Mouse (Mus musculus): ENCODE results near the gene Cntn5. TPM values are rescaled to one million over a fixed set of nuclear protein-coding genes. Genes with fewer than 3 reads are reported as not detected.

Cntn5 gene
- polyA plus RNA-seq, 1 experiment from 2014 or later = 2.7 TPM

DNA sequence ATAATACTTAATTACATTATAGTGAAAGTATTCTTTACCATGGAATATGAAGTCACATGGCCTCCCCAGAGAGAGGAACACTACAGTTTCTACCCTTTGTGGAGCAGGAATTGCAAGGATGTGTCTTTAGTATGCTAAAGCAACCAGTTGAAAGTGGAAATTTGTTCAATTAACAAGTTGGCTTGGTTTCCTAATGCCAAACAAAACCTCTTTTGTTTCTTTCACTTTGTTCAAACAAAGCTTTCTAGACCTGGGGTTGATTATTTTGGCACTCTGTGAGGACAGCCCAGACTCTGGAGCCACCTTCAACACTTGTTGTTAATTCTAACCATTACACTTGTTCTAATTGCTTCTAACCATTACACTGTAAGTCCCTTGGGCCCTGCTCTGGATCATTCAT lies 718.5 kb downstream of the Cntn5 start:
- Histone ChIP-seq H3K4me2 (no peak overlapping the region), H3K27ac (no peak overlapping the region), H3K4me3 (replicated peaks) (no peak overlapping the region), H3K4me1 (replicated peaks) (no peaks in the 10 kb centered on the region), H3K36me3 (no peaks in the 10 kb centered on the region), H3K9ac (replicated peaks) (no peak overlapping the region), H3K9me3 (peaks cover 4% of the 10 kb centered on the region; the same call in 1 of the 2 replicates), H3K27me3 (no peaks in the 10 kb centered on the region)
- no peak for ATAC-seq (ENCODE audit: insufficient number of reproducible peaks, insufficient read depth, low FRiP score, low TSS enrichment, low read depth)

DNA sequence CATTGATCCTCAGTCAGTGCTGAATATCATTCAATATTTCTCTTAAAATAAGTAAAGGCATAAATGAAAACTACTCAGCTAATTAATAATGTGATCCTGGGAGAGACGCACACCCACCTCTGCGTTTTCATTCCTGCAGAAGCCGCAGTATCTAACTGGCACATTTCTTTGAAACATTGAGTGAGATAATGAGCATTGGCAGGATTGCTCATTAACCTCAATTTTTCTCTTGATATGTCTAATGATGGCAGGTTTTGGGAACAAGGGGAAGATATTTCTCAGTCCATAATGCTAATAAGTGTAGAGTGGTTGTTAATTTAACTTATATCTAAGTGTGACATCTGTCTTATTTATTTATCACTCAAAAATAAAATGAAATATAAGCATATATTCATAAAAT lies 734.0 kb downstream of the Cntn5 start:
- Histone ChIP-seq H3K27me3 (no peaks in the 10 kb centered on the region), H3K27ac (no peak overlapping the region), H3K4me2 (no peak overlapping the region), H3K9me3 (no peaks in the 10 kb centered on the region), H3K4me3 (replicated peaks) (no peak overlapping the region), H3K36me3 (no peaks in the 10 kb centered on the region), H3K4me1 (replicated peaks) (no peaks in the 10 kb centered on the region), H3K9ac (replicated peaks) (no peak overlapping the region)
- 79% methylated on average over 3 of the region's 3 CpGs for WGBS
- ATAC-seq (ENCODE audit: insufficient number of reproducible peaks, insufficient read depth, low FRiP score, low TSS enrichment, low read depth) = no peak

DNA sequence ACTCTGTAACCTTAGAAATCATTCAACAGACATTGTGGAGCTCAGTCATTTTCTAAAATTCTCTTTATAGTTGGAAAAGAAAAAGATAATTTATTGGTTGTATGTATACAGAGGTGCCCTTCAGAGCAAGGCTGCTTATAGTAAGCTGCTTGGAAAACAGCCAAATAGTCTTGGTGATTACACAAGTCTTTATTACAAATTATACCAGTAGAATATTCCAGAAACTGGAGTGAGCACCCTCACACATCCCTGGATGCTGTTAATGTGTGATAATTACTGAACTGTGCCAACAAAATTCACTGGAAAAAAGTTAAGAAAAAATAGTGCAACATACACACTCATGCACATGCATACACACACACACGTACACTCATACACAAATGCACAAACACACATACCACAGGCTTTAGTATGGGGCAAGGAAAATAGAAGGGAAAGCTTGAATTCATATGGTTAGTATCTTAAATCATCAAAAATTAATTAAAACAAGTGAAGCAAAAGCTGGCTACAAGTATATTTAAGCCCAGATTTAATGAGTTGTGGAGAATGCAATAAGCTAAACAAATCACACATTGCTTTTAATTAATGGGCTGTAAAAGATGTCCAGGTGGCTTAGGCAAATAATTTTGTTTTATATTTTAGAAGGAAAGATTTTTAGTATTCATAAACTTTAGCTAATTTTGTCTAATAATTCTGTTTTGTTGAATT lies 783.1 kb downstream of the Cntn5 start:
- no peak overlapping the region for H3K4me3 ChIP-seq (replicated peaks)
- no peaks in the 10 kb centered on the region for H3K36me3 ChIP-seq
- WGBS = 77% methylated on average over 1 of the region's 1 CpGs
- no peak for ATAC-seq (ENCODE audit: insufficient number of reproducible peaks, insufficient read depth, low FRiP score, low TSS enrichment, low read depth)
- no peak overlapping the region for H3K9ac ChIP-seq (replicated peaks)
- H3K27ac ChIP-seq = no peak overlapping the region
- no peaks in the 10 kb centered on the region for H3K27me3 ChIP-seq
- no peak overlapping the region for H3K4me2 ChIP-seq
- H3K9me3 ChIP-seq = no peaks in the 10 kb centered on the region
- no peaks in the 10 kb centered on the region for H3K4me1 ChIP-seq (replicated peaks)

DNA sequence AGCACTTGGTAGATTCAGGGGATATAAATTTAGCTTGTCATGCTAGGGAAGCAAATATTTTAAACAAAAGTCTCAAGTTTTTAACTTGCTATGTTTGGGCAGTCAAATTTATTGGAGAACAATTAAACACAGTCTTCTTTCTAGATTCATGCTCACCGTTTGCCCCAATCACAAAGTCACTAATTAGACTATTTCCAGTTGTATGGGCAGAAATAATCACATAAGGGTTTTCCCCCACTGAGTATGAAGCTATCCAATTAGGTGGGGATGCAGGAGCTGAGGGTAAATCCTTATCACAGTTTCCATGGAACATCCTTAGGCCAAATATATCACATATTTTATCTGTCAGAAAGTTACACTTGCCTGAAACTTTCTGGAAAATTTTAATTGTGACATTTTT lies 788.0 kb downstream of the Cntn5 start:
- no peaks in the 10 kb centered on the region for H3K9me3 ChIP-seq
- H3K9ac ChIP-seq (replicated peaks) = no peak overlapping the region
- no peak overlapping the region for H3K4me3 ChIP-seq (replicated peaks)
- H3K27ac ChIP-seq = no peak overlapping the region
- H3K4me2 ChIP-seq = no peak overlapping the region
- no peaks in the 10 kb centered on the region for H3K4me1 ChIP-seq (replicated peaks)
- 56% methylated on average over 1 of the region's 1 CpGs for WGBS
- H3K36me3 ChIP-seq = no peaks in the 10 kb centered on the region
- no peak for ATAC-seq (ENCODE audit: insufficient number of reproducible peaks, insufficient read depth, low FRiP score, low TSS enrichment, low read depth)
- no peaks in the 10 kb centered on the region for H3K27me3 ChIP-seq

DNA sequence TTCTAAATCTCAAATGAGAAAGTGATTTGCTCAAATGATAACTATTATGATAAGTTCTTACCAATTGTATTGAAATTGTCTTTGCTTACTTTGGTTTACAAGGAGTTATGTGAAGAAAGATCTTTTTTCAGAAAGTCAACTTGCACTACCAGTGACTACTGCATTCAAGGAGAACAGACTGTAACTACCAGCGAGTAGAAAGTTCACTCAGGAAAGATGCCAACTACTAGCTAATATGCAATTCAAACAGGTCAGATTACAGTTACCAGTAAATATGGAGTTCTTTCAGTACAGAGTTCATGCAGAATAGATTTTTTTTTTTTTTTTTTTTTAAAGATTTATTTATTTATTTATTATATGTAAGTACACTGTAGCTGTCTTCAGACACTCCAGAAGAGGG lies 795.4 kb downstream of the Cntn5 start:
- WGBS = 85% methylated on average over 1 of the region's 1 CpGs
- no peak for ATAC-seq (ENCODE audit: insufficient number of reproducible peaks, insufficient read depth, low FRiP score, low TSS enrichment, low read depth)

DNA sequence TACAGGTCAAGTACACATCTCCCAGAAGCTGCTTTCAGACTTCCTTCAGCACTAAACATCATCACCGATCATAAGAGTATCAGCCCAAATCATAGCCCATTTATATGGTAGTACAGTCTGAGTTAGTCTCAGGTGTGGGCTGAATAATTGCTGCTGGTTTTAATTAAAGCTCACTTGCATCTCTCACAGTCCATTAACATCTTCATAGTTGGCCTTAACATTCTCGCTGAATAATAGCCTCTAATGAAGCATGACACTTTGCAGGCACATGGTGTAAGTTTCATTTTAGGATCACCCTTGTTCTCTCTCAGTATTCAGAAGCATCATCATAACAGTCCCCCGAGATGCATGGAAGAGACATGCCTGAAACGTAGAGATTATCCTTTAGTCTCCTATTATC lies 796.7 kb downstream of the Cntn5 start:
- no peaks in the 10 kb centered on the region for H3K9me3 ChIP-seq
- no peak overlapping the region for H3K9ac ChIP-seq (replicated peaks)
- H3K27me3 ChIP-seq = no peaks in the 10 kb centered on the region
- no peak overlapping the region for H3K4me2 ChIP-seq
- ATAC-seq (ENCODE audit: insufficient number of reproducible peaks, insufficient read depth, low FRiP score, low TSS enrichment, low read depth) = no peak
- no peak overlapping the region for H3K4me3 ChIP-seq (replicated peaks)
- WGBS = 63% methylated on average over 4 of the region's 4 CpGs
- H3K27ac ChIP-seq = no peak overlapping the region
- H3K36me3 ChIP-seq = no peaks in the 10 kb centered on the region
- no peaks in the 10 kb centered on the region for H3K4me1 ChIP-seq (replicated peaks)

More for the DNA sequence above, 795.4 kb downstream of the Cntn5 start:
- Histone ChIP-seq H3K9ac (replicated peaks) (no peak overlapping the region), H3K36me3 (no peaks in the 10 kb centered on the region), H3K4me3 (replicated peaks) (no peak overlapping the region), H3K4me1 (replicated peaks) (no peaks in the 10 kb centered on the region), H3K9me3 (no peaks in the 10 kb centered on the region), H3K27ac (no peak overlapping the region), H3K4me2 (no peak overlapping the region), H3K27me3 (no peaks in the 10 kb centered on the region)

DNA sequence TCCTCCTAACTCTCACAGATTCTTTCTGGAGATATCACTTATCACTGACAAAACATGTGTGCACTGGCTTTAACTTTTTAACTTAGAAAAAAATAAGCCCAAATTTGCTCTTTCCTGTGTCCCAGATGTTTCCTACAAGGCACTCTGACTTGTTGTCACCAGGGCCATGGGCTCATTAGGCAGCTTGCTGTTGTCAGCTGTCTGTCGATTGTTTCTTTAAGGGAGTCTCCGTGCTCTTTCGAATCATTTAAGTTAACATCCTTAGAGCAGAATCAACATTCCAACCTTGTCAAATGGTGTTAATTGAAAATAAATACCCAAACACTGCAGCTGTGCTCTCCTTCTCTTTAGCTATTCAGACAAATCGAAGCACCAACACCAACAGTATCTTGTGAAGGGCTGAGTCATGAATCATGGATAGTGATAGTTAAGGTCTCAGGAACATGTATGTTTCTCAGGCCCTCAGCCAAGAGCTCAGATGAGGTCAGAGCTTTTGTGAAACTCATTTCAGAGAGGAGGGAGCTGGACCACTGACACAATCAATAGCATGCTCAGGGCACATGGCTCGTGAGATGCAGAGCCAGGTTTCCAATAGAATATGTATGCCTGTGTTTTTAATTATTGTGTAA lies 802.6 kb downstream of the Cntn5 start:
- 55% methylated on average over 5 of the region's 5 CpGs for WGBS
- no peak for ATAC-seq (ENCODE audit: insufficient number of reproducible peaks, insufficient read depth, low FRiP score, low TSS enrichment, low read depth)
- no peaks in the 10 kb centered on the region for H3K36me3 ChIP-seq

DNA sequence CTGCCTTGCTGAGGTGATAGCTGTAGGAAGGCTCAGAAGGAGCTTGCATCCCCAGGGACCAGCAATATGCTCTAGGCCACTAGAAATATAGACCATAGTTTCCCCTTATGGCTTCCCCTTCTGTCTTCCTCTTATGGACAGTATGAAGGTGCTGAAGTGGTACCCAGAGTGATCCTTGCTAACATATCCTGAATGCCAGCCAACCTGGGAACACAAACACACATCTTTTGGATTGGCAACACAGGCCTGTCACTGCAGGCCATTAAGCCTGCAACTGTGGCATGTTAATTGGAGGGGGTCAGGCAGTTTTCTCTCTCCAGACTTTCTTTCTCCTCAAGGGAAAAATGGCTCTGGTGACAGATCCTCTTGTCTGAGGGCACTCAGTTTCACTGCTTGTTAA lies 828.3 kb downstream of the Cntn5 start:
- H3K9me3 ChIP-seq = no peaks in the 10 kb centered on the region
- no peak for ATAC-seq (ENCODE audit: insufficient number of reproducible peaks, insufficient read depth, low FRiP score, low TSS enrichment, low read depth)

More for the DNA sequence above, 802.6 kb downstream of the Cntn5 start:
- no peaks in the 10 kb centered on the region for H3K4me1 ChIP-seq (replicated peaks)
- H3K4me3 ChIP-seq (replicated peaks) = no peak overlapping the region
- no peak overlapping the region for H3K4me2 ChIP-seq
- no peaks in the 10 kb centered on the region for H3K9me3 ChIP-seq
- no peak overlapping the region for H3K9ac ChIP-seq (replicated peaks)
- no peak overlapping the region for H3K27ac ChIP-seq
- H3K27me3 ChIP-seq = no peaks in the 10 kb centered on the region

DNA sequence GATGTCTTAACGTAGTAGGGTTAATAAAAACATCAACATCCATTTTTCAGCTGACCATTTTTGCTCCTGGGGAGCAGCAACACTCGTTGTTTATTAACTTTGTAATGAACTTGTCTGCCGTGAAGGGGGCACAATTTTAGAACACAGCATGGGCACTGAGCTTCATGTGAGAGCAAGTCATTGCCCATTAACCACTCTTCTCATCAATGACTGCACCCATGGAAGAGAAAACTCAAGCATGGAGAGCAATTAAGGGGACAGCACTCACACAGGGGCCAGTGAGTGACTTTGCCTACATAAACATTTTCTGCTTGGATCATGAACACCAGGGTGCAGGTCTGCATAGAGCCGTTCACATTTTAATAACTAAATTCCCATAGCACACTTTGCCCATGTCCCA lies 831.2 kb downstream of the Cntn5 start:
- no peak overlapping the region for H3K4me3 ChIP-seq (replicated peaks)
- H3K4me1 ChIP-seq (replicated peaks) = no peaks in the 10 kb centered on the region
- no peak overlapping the region for H3K27ac ChIP-seq
- WGBS = 30% methylated on average over 4 of the region's 4 CpGs
- no peaks in the 10 kb centered on the region for H3K9me3 ChIP-seq
- no peak overlapping the region for H3K9ac ChIP-seq (replicated peaks)
- H3K36me3 ChIP-seq = no peaks in the 10 kb centered on the region
- H3K4me2 ChIP-seq = no peak overlapping the region
- no peak for ATAC-seq (ENCODE audit: insufficient number of reproducible peaks, insufficient read depth, low FRiP score, low TSS enrichment, low read depth)
- no peaks in the 10 kb centered on the region for H3K27me3 ChIP-seq

More for the DNA sequence above, 828.3 kb downstream of the Cntn5 start:
- Histone ChIP-seq H3K9ac (replicated peaks) (no peak overlapping the region), H3K27me3 (no peaks in the 10 kb centered on the region), H3K4me2 (no peak overlapping the region), H3K27ac (no peak overlapping the region), H3K4me3 (replicated peaks) (no peak overlapping the region), H3K4me1 (replicated peaks) (no peaks in the 10 kb centered on the region), H3K36me3 (no peaks in the 10 kb centered on the region)

DNA sequence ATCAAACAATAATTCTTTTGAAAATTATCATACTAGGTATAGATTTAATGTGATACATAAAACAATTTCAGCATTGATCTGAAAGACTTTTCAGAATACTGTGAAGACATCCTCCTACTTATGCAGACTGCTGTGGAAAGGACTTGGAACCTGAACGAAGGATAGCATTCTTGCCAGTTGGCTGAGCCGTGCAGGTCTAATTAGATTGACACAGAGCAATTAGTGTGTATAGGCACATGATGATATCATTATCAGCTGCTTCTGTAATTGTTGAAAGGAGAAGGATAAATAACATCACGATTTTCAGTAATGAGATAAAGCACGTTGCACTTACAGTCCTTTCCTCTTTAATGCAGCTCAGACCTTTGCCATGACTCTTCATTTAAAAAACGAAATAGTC lies 831.7 kb downstream of the Cntn5 start:
- Histone ChIP-seq H3K27ac (no peak overlapping the region), H3K9ac (replicated peaks) (no peak overlapping the region), H3K36me3 (no peaks in the 10 kb centered on the region), H3K9me3 (no peaks in the 10 kb centered on the region), H3K4me1 (replicated peaks) (no peaks in the 10 kb centered on the region), H3K27me3 (no peaks in the 10 kb centered on the region), H3K4me2 (no peak overlapping the region), H3K4me3 (replicated peaks) (no peak overlapping the region)
- WGBS = 55% methylated on average over 5 of the region's 5 CpGs
- no peak for ATAC-seq (ENCODE audit: insufficient number of reproducible peaks, insufficient read depth, low FRiP score, low TSS enrichment, low read depth)

DNA sequence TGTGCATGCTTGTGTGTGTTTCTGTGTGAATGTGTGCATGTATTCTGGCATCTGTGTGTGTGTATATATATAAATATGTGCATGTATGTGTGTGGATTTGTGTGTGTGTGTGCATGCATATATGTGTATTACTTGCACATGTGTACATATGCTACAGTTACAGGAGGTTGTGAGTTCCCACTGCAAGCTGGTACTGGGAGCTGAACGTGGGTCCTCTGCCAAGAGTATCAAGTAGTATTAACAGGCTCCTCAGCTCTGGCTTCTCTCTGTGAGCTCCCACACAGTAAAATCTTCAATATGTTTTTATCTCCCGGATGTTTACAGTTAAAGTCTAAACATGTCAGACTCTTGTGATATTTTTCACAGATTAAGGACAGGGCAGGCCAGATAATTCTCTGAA lies 833.3 kb downstream of the Cntn5 start:
- no peak for ATAC-seq (ENCODE audit: insufficient number of reproducible peaks, insufficient read depth, low FRiP score, low TSS enrichment, low read depth)
- Histone ChIP-seq H3K9me3 (no peaks in the 10 kb centered on the region), H3K4me3 (replicated peaks) (no peak overlapping the region), H3K4me1 (replicated peaks) (no peaks in the 10 kb centered on the region), H3K4me2 (no peak overlapping the region), H3K27me3 (no peaks in the 10 kb centered on the region), H3K27ac (no peak overlapping the region), H3K9ac (replicated peaks) (no peak overlapping the region), H3K36me3 (no peaks in the 10 kb centered on the region)
- WGBS = 77% methylated on average over 2 of the region's 2 CpGs
